Comparison of ENCODE assay signal across 8 mouse cellular contexts in genomic region chr9:90269011-90269681, GRCm38 (mm10). TPM values are rescaled to one million over a fixed set of nuclear protein-coding genes. Genes with fewer than 3 reads are reported as not detected.
DNase-seq lines count a peak whose midpoint lies in the region; ATAC-seq and TF ChIP-seq lines count a peak whose summit lies in the region.

No protein-coding gene starts in this region.

- peak overlapping the region; percentile 77 for H3K4me2 ChIP-seq in embryonic facial prominence, embryonic 15.5 days (replicated peaks)
- H3K4me2 ChIP-seq in heart, embryonic 11.5 days = peak overlapping the region; percentile 94
- peak overlapping the region; percentile 95 for H3K4me2 ChIP-seq in liver, embryonic 14.5 days (ENCODE audit: low read depth)
- peak overlapping the region; percentile 75 for H3K4me2 ChIP-seq in myocyte (ENCODE audit: low read depth)

- 9% methylated on average over 7 of the region's 7 CpGs for WGBS in embryonic facial prominence, embryonic 15.5 days
- 23% methylated on average over 7 of the region's 7 CpGs for WGBS in heart, embryonic 11.5 days (ENCODE audit: insufficient replicate concordance)
- WGBS in kidney, adult 2 months = 24% methylated on average over 7 of the region's 7 CpGs
- WGBS in liver, embryonic 14.5 days (ENCODE audit: insufficient replicate concordance) = 17% methylated on average over 7 of the region's 7 CpGs

- no peaks in the 10 kb centered on the region; the same call in 1 of the 2 replicates for H3K36me3 ChIP-seq in embryonic facial prominence, embryonic 15.5 days
- no peaks in the 10 kb centered on the region for H3K36me3 ChIP-seq in heart, embryonic 11.5 days (ENCODE audit: control insufficient read depth, insufficient read depth, low read length)
- H3K36me3 ChIP-seq in kidney, adult 2 months (ENCODE audit: control insufficient read depth, insufficient read depth, low read length) = no peaks in the 10 kb centered on the region
- H3K36me3 ChIP-seq in liver, embryonic 14.5 days (replicated peaks; ENCODE audit: control insufficient read depth, insufficient read depth, low read depth) = peaks cover 7% of the 10 kb centered on the region
- H3K36me3 ChIP-seq in myocyte (ENCODE audit: control insufficient read depth, insufficient read depth) = no peaks in the 10 kb centered on the region

- H3ac ChIP-seq in myocyte (ENCODE audit: control insufficient read depth, insufficient read length) = no peak overlapping the region

- TF ChIP-seq EP300 in liver, embryonic 14.5 days (IDR thresholded peaks at IDR 0.05; ENCODE audit: low read depth) = no peak

- H3K4me1 ChIP-seq in embryonic facial prominence, embryonic 15.5 days = peaks cover 50% of the 10 kb centered on the region
- H3K4me1 ChIP-seq in heart, embryonic 11.5 days (ENCODE audit: control insufficient read depth, insufficient read depth, low read length) = peaks cover 13% of the 10 kb centered on the region; the same call in 1 of the 2 replicates
- no peaks in the 10 kb centered on the region for H3K4me1 ChIP-seq in kidney, adult 2 months (ENCODE audit: control insufficient read depth, insufficient read depth, low read length)
- H3K4me1 ChIP-seq in liver, embryonic 14.5 days (replicated peaks; ENCODE audit: control insufficient read depth in 2 of 2, insufficient read depth in 2 of 2, low read length in 1 of 2) = peaks cover 27 to 30% of the 10 kb centered on the region in 2 experiments

- peak; percentile 3 for DNase-seq in A20 (ENCODE audit: low read depth, low spot score)
- peak; percentile 38 to 40 for DNase-seq in adrenal gland, adult 18-20 months (ENCODE audit: low spot score in 2 of 2)
- peak; percentile 71 for DNase-seq in kidney, adult 2 months
- no peak for DNase-seq in liver, embryonic 14.5 days (ENCODE audit: low read depth in 3 of 3, low spot score in 3 of 3)
- peak; percentile 55 to 78 for DNase-seq in urinary bladder, postnatal 36 days (ENCODE audit: low spot score in 2 of 2)

- peak overlapping the region; percentile 87 for H3K4me3 ChIP-seq in embryonic facial prominence, embryonic 15.5 days (replicated peaks)
- H3K4me3 ChIP-seq in heart, embryonic 11.5 days (ENCODE audit: low read depth, low read length) = peak overlapping the region; percentile 89
- peak overlapping the region; percentile 89 for H3K4me3 ChIP-seq in kidney, adult 2 months (ENCODE audit: insufficient read depth, low read depth, low read length)
- H3K4me3 ChIP-seq in liver, embryonic 14.5 days (ENCODE audit: insufficient read depth in 1 of 2, low read depth in 2 of 2, low read length in 2 of 2) = peak overlapping the region; percentile 71 to 74
- peak overlapping the region; percentile 35 for H3K4me3 ChIP-seq in myocyte

- no peak for TF ChIP-seq CTCF in kidney, adult 2 months (conservative IDR thresholded peaks at IDR 0.05; ENCODE audit: insufficient read depth, insufficient read length, low read depth, low read length)
- no peak for TF ChIP-seq CTCF in liver, embryonic 14.5 days (IDR thresholded peaks at IDR 0.05; ENCODE audit: low read depth)

- no peak for TF ChIP-seq POLR2A in kidney, adult 2 months (IDR thresholded peaks at IDR 0.05; ENCODE audit: low read depth, low read length)
- TF ChIP-seq POLR2A in myocyte (IDR thresholded peaks at IDR 0.05; ENCODE audit: insufficient read length, low read depth) = no peak

- H3K9me3 ChIP-seq in embryonic facial prominence, embryonic 15.5 days (replicated peaks) = no peaks in the 10 kb centered on the region
- H3K9me3 ChIP-seq in heart, embryonic 11.5 days (replicated peaks; ENCODE audit: control insufficient read depth, low read length) = no peaks in the 10 kb centered on the region
- no peaks in the 10 kb centered on the region for H3K9me3 ChIP-seq in liver, embryonic 14.5 days (ENCODE audit: control insufficient read depth, low read length)

- H3K79me2 ChIP-seq in myocyte (ENCODE audit: control insufficient read depth, insufficient read depth) = no peaks in the 10 kb centered on the region

- no peaks in the 10 kb centered on the region for H3K27me3 ChIP-seq in embryonic facial prominence, embryonic 15.5 days
- H3K27me3 ChIP-seq in heart, embryonic 11.5 days (ENCODE audit: control insufficient read depth, insufficient read depth, low read length) = no peaks in the 10 kb centered on the region
- H3K27me3 ChIP-seq in kidney, adult 2 months (replicated peaks; ENCODE audit: control insufficient read depth, insufficient read depth, low read length) = no peaks in the 10 kb centered on the region
- no peaks in the 10 kb centered on the region for H3K27me3 ChIP-seq in liver, embryonic 14.5 days (ENCODE audit: control insufficient read depth, insufficient read depth, low read length)
- no peaks in the 10 kb centered on the region for H3K27me3 ChIP-seq in myocyte (ENCODE audit: control insufficient read depth, insufficient read depth, insufficient read length)

- peak overlapping the region; percentile 87 for H3K27ac ChIP-seq in embryonic facial prominence, embryonic 15.5 days (replicated peaks)
- no peak overlapping the region for H3K27ac ChIP-seq in heart, embryonic 11.5 days (ENCODE audit: low read depth, low read length)
- H3K27ac ChIP-seq in kidney, adult 2 months (ENCODE audit: insufficient read depth, low read depth, low read length) = peak overlapping the region; percentile 48; the same call in 1 of the 2 replicates
- H3K27ac ChIP-seq in liver, embryonic 14.5 days = peak overlapping the region; percentile 76

- peak overlapping the region; percentile 83; the same call in 1 of the 2 replicates for H3K9ac ChIP-seq in embryonic facial prominence, embryonic 15.5 days
- no peak overlapping the region; the same call in 1 of the 2 replicates for H3K9ac ChIP-seq in heart, embryonic 11.5 days (ENCODE audit: low read depth, low read length)
- H3K9ac ChIP-seq in liver, embryonic 14.5 days (replicated peaks) = peak overlapping the region; percentile 81

- peak; percentile 73 for ATAC-seq in embryonic facial prominence, embryonic 15.5 days (ENCODE audit: insufficient number of reproducible peaks, low FRiP score, low TSS enrichment, low read depth)
- peak; percentile 20 for ATAC-seq in heart, embryonic 11.5 days (replicated peaks; ENCODE audit: insufficient number of reproducible peaks, low FRiP score, low TSS enrichment)
- peak; percentile 16 for ATAC-seq in liver, embryonic 14.5 days (ENCODE audit: insufficient read depth)

TF ChIP-seq in myocyte, 11 proteins besides CTCF, POLR2A, EP300 and RAD21:
- peak in 1 of 3 experiments; percentile 15 for TF ChIP-seq MYOG (IDR thresholded peaks at IDR 0.05; ENCODE audit: control insufficient read depth in 1 of 3, insufficient read depth in 1 of 3, insufficient read length in 2 of 3, low read depth in 2 of 3)
- TF ChIP-seq E2F4 (IDR thresholded peaks at IDR 0.05; ENCODE audit: insufficient read depth) = no peak

RNA-seq across cellular contexts. Expression of gene Tbc1d2b, which starts 1.5 kb away (rescaled TPM):
- 10 to 100 TPM; 21.8 to 23.2 TPM for total RNA-seq in adrenal gland, adult 18-20 months (2021)
- 20.1 and 21.0 TPM in 2 replicates for polyA plus RNA-seq in embryonic facial prominence, embryonic 15.5 days (2015; fragmentation: Nextera tagmentation; extraction: Ambion mirVana)
- 6.3 and 6.7 TPM in 2 replicates for polyA plus RNA-seq in heart, embryonic 11.5 days (2014; fragmentation: Nextera tagmentation; extraction: Ambion mirVana)
- polyA plus RNA-seq in kidney, adult 2 months (2012; rRNA removed) = 16.4 and 17.5 TPM in 2 replicates
- polyA plus RNA-seq in liver, embryonic 14.5 days (2012; rRNA removed) = 9.8 and 10.1 TPM in 2 replicates
- polyA plus RNA-seq in liver, embryonic 14.5 days (2014; fragmentation: Nextera tagmentation; extraction: Ambion mirVana) = 6.5 and 9.5 TPM in 2 replicates
- polyA plus RNA-seq in myocyte (2012; fragmentation: generic; extraction: Trizol) = 2.9 TPM

Comparison
In these comparisons a context has a peak if more than half of its experiments do, and no peak if none do; other contexts are left out.
1. DNase-seq: peak in A20 (single experiment), adrenal gland, adult 18-20 months (2 of 2), kidney, adult 2 months (single experiment) and urinary bladder, postnatal 36 days (2 of 2); none in liver, embryonic 14.5 days (0 of 3).
2. ATAC-seq: peak in every context shown above with its lines; median percentile 73 in embryonic facial prominence, embryonic 15.5 days; 20 in heart, embryonic 11.5 days; 16 in liver, embryonic 14.5 days.
3. H3K4me3 ChIP-seq: peak in every context shown above with its lines; median percentile 89 in heart, embryonic 11.5 days; 89 in kidney, adult 2 months; 87 in embryonic facial prominence, embryonic 15.5 days; 72 in liver, embryonic 14.5 days; 35 in myocyte.
4. Peak in every context shown above with its lines, with median percentiles within 50 percentile points of each other: H3K4me2 ChIP-seq.